ENCODE assay signal across 8 mouse cellular contexts in the genomic region with DNA sequence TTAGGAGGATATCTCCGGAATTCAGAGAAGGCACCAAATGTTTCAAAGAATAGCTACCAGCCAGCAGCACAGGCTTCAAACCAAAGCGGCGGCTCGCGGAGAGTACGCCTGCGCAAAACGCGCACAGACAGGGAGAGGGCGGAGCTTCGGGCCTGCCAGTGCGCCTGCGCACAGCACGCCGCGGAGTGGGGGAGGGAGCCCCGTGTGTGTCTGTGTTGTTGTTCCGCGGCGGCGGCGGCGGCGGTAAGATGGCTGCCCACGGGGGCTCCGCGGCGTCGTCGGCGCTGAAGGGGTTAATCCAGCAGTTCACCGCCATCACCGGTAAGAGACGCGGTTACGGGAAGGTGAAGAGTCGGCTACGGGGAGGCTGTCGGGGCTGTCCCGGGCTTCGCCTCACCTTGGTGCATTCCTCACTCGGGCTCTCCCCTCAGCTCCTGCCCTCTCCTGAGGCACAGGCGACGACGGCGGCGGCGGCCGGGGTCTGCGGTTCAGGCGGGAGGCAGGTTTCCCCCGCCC. TPM values are rescaled to one million over a fixed set of nuclear protein-coding genes. Genes with fewer than 3 reads are reported as not detected.
DNase-seq lines count a peak whose midpoint lies in the region; ATAC-seq and TF ChIP-seq lines count a peak whose summit lies in the region.

Gene Ubxn7 (plus strand): TSS at position 218 of the 516 bp plus-strand sequence.

- no peaks in the 10 kb centered on the region for H3K27me3 ChIP-seq in E14TG2a.4 (ENCODE audit: insufficient read depth, low read length)
- H3K27me3 ChIP-seq in forebrain, embryonic 12.5 days: no peaks in the 10 kb centered on the region
- no peaks in the 10 kb centered on the region for H3K27me3 ChIP-seq in heart, postnatal 0 days (ENCODE audit: control insufficient read depth, insufficient read depth, low read length)
- no peaks in the 10 kb centered on the region for H3K27me3 ChIP-seq in liver, embryonic 16.5 days (ENCODE audit: control insufficient read depth, insufficient read depth, low read depth, low read length)
- H3K27me3 ChIP-seq in neural tube, embryonic 13.5 days: no peaks in the 10 kb centered on the region
- H3K27me3 ChIP-seq in testis, adult 2 months (ENCODE audit: control insufficient read depth, insufficient read depth, low read length): no peaks in the 10 kb centered on the region

- peak; percentile 96 for DNase-seq in c-Kit-positive CD71-positive TER-119-positive erythroid progenitor cells, embryonic 14.5 days (ENCODE audit: low spot score)
- peak; percentile 96 for DNase-seq in heart, postnatal 0 days (ENCODE audit: low spot score)
- DNase-seq in kidney, postnatal 4 days: peak; percentile 99

- peaks cover 59% of the 10 kb centered on the region for H3K4me1 ChIP-seq in E14TG2a.4 (replicated peaks; ENCODE audit: low read depth, low read length)
- peaks cover 7% of the 10 kb centered on the region for H3K4me1 ChIP-seq in forebrain, embryonic 12.5 days
- peaks cover 20% of the 10 kb centered on the region for H3K4me1 ChIP-seq in heart, postnatal 0 days (ENCODE audit: control insufficient read depth, insufficient read depth)
- H3K4me1 ChIP-seq in liver, embryonic 16.5 days (ENCODE audit: control insufficient read depth, low read depth, low read length): peaks cover 15% of the 10 kb centered on the region
- H3K4me1 ChIP-seq in neural tube, embryonic 13.5 days (replicated peaks): peaks cover 31% of the 10 kb centered on the region
- peaks cover 8% of the 10 kb centered on the region for H3K4me1 ChIP-seq in testis, adult 2 months (ENCODE audit: control insufficient read depth, insufficient read depth, low read length)

- peak within 1 kb of the TSS; percentile 54 for H3K4me2 ChIP-seq in forebrain, embryonic 12.5 days
- H3K4me2 ChIP-seq in heart, postnatal 0 days (ENCODE audit: low read depth, low read length): peak within 1 kb of the TSS; percentile 76
- H3K4me2 ChIP-seq in liver, embryonic 16.5 days (ENCODE audit: low read depth, low read length): peak within 1 kb of the TSS; percentile 66
- peak within 1 kb of the TSS; percentile 64 for H3K4me2 ChIP-seq in neural tube, embryonic 13.5 days

- H3K9ac ChIP-seq in forebrain, embryonic 12.5 days: peak within 1 kb of the TSS; percentile 95
- peak within 1 kb of the TSS; percentile 99 for H3K9ac ChIP-seq in heart, postnatal 0 days (replicated peaks; ENCODE audit: low read depth, low read length)
- H3K9ac ChIP-seq in liver, embryonic 16.5 days (ENCODE audit: low read depth, low read length): peak within 1 kb of the TSS; percentile 98
- H3K9ac ChIP-seq in neural tube, embryonic 13.5 days: peak within 1 kb of the TSS; percentile 99

- no peaks in the 10 kb centered on the region for H3K36me3 ChIP-seq in E14TG2a.4 (ENCODE audit: insufficient read depth, low read length)
- no peaks in the 10 kb centered on the region for H3K36me3 ChIP-seq in forebrain, embryonic 12.5 days (replicated peaks)
- no peaks in the 10 kb centered on the region for H3K36me3 ChIP-seq in heart, postnatal 0 days (replicated peaks; ENCODE audit: control insufficient read depth, insufficient read depth, low read length)
- no peaks in the 10 kb centered on the region for H3K36me3 ChIP-seq in liver, embryonic 16.5 days (ENCODE audit: control insufficient read depth, insufficient read depth)
- H3K36me3 ChIP-seq in neural tube, embryonic 13.5 days: no peaks in the 10 kb centered on the region
- no peaks in the 10 kb centered on the region for H3K36me3 ChIP-seq in testis, adult 2 months (ENCODE audit: control insufficient read depth, insufficient read depth, low read length)

- H3K27ac ChIP-seq in forebrain, embryonic 12.5 days: peak within 1 kb of the TSS; percentile 95
- H3K27ac ChIP-seq in heart, postnatal 0 days (ENCODE audit: low read depth): peak within 1 kb of the TSS; percentile 96
- H3K27ac ChIP-seq in liver, embryonic 16.5 days (ENCODE audit: low read length): peak within 1 kb of the TSS; percentile 96
- peak within 1 kb of the TSS; percentile 99 for H3K27ac ChIP-seq in neural tube, embryonic 13.5 days (replicated peaks)
- H3K27ac ChIP-seq in testis, adult 2 months (ENCODE audit: control insufficient read depth, insufficient read depth, low read depth, low read length): peak within 1 kb of the TSS; percentile 95

- no peaks in the 10 kb centered on the region for H3K9me3 ChIP-seq in E14TG2a.4 (ENCODE audit: low read length)
- H3K9me3 ChIP-seq in forebrain, embryonic 12.5 days: no peaks in the 10 kb centered on the region
- H3K9me3 ChIP-seq in heart, postnatal 0 days (replicated peaks; ENCODE audit: control insufficient read depth, low read length): no peaks in the 10 kb centered on the region
- H3K9me3 ChIP-seq in liver, embryonic 16.5 days (replicated peaks; ENCODE audit: control insufficient read depth, low read length): no peaks in the 10 kb centered on the region
- H3K9me3 ChIP-seq in neural tube, embryonic 13.5 days: no peaks in the 10 kb centered on the region

- WGBS in forebrain, embryonic 12.5 days: 1% methylated on average over 51 of the region's 52 CpGs
- under 1% methylated on average over 52 of the region's 52 CpGs for WGBS in heart, postnatal 0 days
- under 1% methylated on average over 49 of the region's 52 CpGs for WGBS in liver, embryonic 16.5 days (ENCODE audit: insufficient replicate concordance)
- WGBS in neural tube, embryonic 13.5 days: under 1% methylated on average over 49 of the region's 52 CpGs

- no peak for TF ChIP-seq CTCF in E14TG2a.4 (conservative IDR thresholded peaks at IDR 0.05; ENCODE audit: low read length)
- TF ChIP-seq CTCF in heart, postnatal 0 days (IDR thresholded peaks at IDR 0.05; ENCODE audit: low read depth): no peak
- TF ChIP-seq CTCF in testis, adult 2 months (IDR thresholded peaks at IDR 0.05; ENCODE audit: control insufficient read depth, insufficient read depth, insufficient replicate concordance, low read depth, low read length): no peak

- peak; percentile 98 for ATAC-seq in forebrain, embryonic 12.5 days (ENCODE audit: low FRiP score)
- peak; percentile 98 for ATAC-seq in heart, postnatal 0 days (ENCODE audit: insufficient read depth, low read depth)
- ATAC-seq in liver, embryonic 16.5 days (ENCODE audit: low read depth): peak; percentile 97
- ATAC-seq in neural tube, embryonic 13.5 days (ENCODE audit: low read depth): peak; percentile 98

- 0 out of 2 replicates have a peak, but pooled peaks have one; percentile 42 for TF ChIP-seq EP300 in heart, postnatal 0 days (IDR thresholded peaks at IDR 0.05; ENCODE audit: low read depth)

- TF ChIP-seq POLR2A in testis, adult 2 months (IDR thresholded peaks at IDR 0.05; ENCODE audit: control insufficient read depth, low read depth, low read length): peak; percentile 88

- peak within 1 kb of the TSS; percentile 97 for H3K4me3 ChIP-seq in E14TG2a.4 (replicated peaks; ENCODE audit: low read length)
- peak within 1 kb of the TSS; percentile 83 for H3K4me3 ChIP-seq in forebrain, embryonic 12.5 days (replicated peaks)
- H3K4me3 ChIP-seq in heart, postnatal 0 days (ENCODE audit: low read depth, low read length): peak within 1 kb of the TSS; percentile 100
- peak within 1 kb of the TSS; percentile 96 for H3K4me3 ChIP-seq in liver, embryonic 16.5 days (ENCODE audit: low read depth, low read length)
- peak within 1 kb of the TSS; percentile 99 for H3K4me3 ChIP-seq in neural tube, embryonic 13.5 days
- H3K4me3 ChIP-seq in testis, adult 2 months (ENCODE audit: control insufficient read depth, low read depth, low read length): peak within 1 kb of the TSS; percentile 93

RNA-seq across cellular contexts. Expression of gene Ubxn7, which starts in this region (rescaled TPM):
- 30.0 and 35.1 TPM in 2 replicates for polyA plus RNA-seq in forebrain, embryonic 12.5 days (2016; fragmentation: Nextera tagmentation; extraction: Ambion mirVana)
- 7.3 and 11.4 TPM in 2 replicates for total RNA-seq in heart, postnatal 0 days (2014; rRNA removed; ENCODE audit: low replicate concordance)
- polyA plus RNA-seq in heart, postnatal 0 days (2015; fragmentation: Nextera tagmentation; extraction: Ambion mirVana): 11.5 and 12.0 TPM in 2 replicates
- 10.2 TPM in 2 replicates for polyA plus RNA-seq in liver, embryonic 16.5 days (2015; fragmentation: Nextera tagmentation; extraction: Ambion mirVana)
- polyA plus RNA-seq in neural tube, embryonic 13.5 days (2015; fragmentation: Nextera tagmentation; extraction: Ambion mirVana): 22.4 and 29.3 TPM in 2 replicates
- 13.4 and 16.6 TPM in 2 replicates for polyA plus RNA-seq in testis, adult 2 months (2012; rRNA removed)

Comparison
In these comparisons a context has a peak if more than half of its experiments do, and no peak if none do; other contexts are left out.
1. Peak in every context shown above with its lines: DNase-seq, ATAC-seq, H3K4me3 ChIP-seq and H3K27ac ChIP-seq.